Mouse (Mus musculus) embryo, embryonic 10.5 days (tissue): ENCODE data around the gene Frmpd1.

ENCODE experiments used
- DNase-seq: peaks from one replicate; pipeline ENCODE4 v3.0.0-alpha.2; 2015; ENCODE audit warnings: low spot score

The Frmpd1 gene

DNA sequence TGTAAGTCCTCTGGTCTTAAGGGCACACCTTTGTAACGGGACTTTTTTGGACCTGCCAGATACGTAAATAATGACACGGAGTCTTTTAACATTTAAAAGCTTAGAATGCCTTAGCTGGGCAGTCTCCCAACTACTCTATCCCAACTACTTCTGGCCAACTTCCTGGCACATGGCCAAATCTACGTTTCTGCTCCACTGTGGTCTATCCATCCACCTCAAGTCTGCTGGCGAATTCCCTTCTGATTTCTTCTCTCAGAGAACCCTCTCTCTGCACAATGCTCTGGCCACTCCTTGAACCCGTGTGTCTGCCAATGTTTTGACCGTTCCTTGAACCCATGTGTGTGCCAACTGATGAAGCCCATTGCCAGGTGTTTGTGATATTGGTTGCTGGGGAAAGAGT, 146.5 kb downstream of the Frmpd1 start:
- no peak for DNase-seq

DNA sequence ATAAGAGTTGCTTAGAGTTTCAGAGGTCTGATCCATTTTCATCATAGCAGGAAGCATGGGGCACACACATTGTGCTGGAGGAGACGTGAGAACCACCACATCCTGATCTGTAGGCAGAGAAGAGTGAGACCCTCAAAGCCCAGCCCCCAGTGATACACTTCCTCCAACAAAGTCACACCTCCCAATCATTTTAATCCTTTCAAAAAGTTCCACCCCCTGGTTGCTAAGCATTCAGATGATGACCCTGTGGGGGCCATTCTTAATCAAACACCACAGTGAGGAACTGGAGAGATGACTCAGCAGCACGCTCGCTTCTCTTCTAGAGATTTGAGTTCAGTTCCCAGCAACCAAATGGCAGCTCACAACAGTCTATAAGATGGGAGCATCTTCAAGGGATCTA, 147.8 kb downstream of the Frmpd1 start:
- no peak for DNase-seq
